Mouse (Mus musculus) bone marrow, adult 2 months (tissue): ENCODE data around the gene Ehd1.

Experiments
- CTCF ChIP-seq: fragments of 200-500 bp; IDR thresholded peaks from 2 replicates; pipeline ENCODE4 v1.5.1; 2011; ENCODE audit warnings: low read length, control low read depth; ENCODE audit not compliant: control insufficient read depth, insufficient read depth
- POLR2A ChIP-seq: fragments of 200-500 bp; IDR thresholded peaks from 2 replicates; pipeline ENCODE4 v1.6.1; 2011; ENCODE audit warnings: low read depth, mild to moderate bottlenecking, control low read depth, low read length, borderline replicate concordance; ENCODE audit not compliant: control insufficient read depth

DNA sequence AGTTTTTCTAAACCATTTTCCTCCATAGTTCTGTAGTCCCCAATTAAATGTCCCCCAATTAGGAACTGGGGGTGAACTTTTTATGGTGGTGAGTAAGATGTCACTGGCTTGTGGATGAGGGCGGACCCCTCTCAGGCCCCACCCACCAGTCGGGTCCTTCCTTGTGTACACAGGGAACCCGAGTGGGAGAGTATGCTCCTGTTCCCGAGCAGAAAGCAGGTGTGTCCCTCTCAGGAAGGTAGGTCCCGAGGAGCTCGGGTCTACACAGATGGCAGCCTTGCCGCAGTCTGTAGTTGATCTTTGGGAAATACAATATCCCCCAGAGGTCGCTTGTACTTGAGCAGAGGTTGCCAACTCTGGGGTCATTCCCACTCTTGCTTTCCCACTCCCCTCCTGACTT lies 8.7 kb downstream of the Ehd1 start:
- TF ChIP-seq CTCF (no peak), POLR2A (no peak)
